Mouse (Mus musculus): ENCODE results near the gene Zfp708. TPM values are rescaled to one million over a fixed set of nuclear protein-coding genes. Genes with fewer than 3 reads are reported as not detected.

The Zfp708 gene
- polyA plus RNA-seq (2017; shearing (Covaris generic)), result 5.9 TPM

GRCm38 (mm10) chr13:67097876-67098275 lies at the start of gene Zfp708:
TSS of gene Zfp708 (minus strand) at chr13:67097976.

DNA sequence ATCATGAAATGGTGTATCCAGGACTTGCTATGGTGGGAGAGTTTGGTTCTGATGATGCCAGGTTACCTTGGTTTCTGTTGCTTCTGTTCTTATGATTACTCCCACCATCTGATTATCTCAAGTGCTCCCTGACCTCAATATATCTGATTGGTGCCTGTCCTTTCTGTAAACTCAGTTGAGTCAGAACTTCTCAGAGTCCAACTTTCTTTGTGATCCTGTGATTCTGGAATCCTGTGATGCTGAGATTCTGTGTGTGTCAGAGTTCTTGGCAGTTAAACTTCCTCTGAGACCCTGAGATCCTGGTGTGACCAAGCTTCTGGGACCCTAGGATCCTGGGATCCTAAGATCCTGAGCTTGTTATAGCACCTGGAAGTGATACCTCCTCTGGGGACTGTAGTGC lies 23.6 kb upstream of the Zfp708 start, which contains the start of gene Zfp759:
Zfp759 (plus strand) TSS at position 301 of the 400 bp plus-strand sequence.

GRCm38 (mm10) chr13:67116163-67116562 lies 18.4 kb upstream of the Zfp708 start, which contains the start of gene Rslcan18:
TSS of gene Rslcan18 (minus strand) at chr13:67116263.

GRCm38 (mm10) chr13:67108194-67108820 lies 10.5 kb upstream of the Zfp708 start, which contains the start of gene Gm28557:
TSS of gene Gm28557 (minus strand) at chr13:67108604.

DNA sequence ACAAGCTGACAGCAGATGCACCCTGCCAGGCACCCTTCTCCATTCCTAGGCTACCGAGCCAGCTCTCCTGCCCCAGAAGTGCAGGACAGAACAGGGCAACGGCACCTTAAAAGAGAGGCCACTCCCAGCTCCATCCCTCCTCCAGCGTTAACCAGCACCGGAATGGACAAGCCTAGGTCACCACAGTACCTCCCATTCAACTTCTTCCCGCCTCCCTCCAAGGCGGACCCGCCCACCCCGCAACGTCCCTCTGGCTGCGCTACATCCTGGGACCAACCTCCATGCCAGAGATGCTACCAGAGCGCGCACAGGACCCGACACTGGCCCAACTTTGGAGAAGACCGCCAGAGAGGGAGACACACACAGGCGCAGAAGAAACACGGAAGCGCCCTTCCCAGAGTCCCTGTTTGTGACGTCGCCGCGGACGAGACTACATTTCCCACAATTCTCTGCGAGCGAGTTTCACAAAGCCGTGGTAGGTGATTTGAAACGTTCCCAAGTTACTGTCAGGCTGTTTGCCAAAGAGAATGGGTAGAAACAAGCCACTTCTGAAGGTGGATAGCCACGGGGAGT lies 36.9 kb downstream of the Zfp708 start, which contains the start of gene Zfp712:
Zfp712 (minus strand) TSS at position 385 of the 573 bp plus-strand sequence.

Other genes starting within 250 kb of the Zfp708 start
- 2.8 TPM for gene Gm10767, start 193.1 kb downstream of the Zfp708 start, polyA plus RNA-seq (2017; shearing (Covaris generic))
- 9.9 TPM for gene Zfp712, start 36.8 kb downstream of the Zfp708 start, polyA plus RNA-seq (2017; shearing (Covaris generic))
- 5.3 TPM for gene Gm28557, start 10.6 kb upstream of the Zfp708 start, polyA plus RNA-seq (2017; shearing (Covaris generic))
- gene Rslcan18, start 18.3 kb upstream of the Zfp708 start, polyA plus RNA-seq (2017; shearing (Covaris generic)), result 0.71 TPM
- gene Zfp759, start 23.7 kb upstream of the Zfp708 start, polyA plus RNA-seq (2017; shearing (Covaris generic)), result 2.9 TPM
- 17.9 TPM for gene Rsl1, start 75.2 kb upstream of the Zfp708 start, polyA plus RNA-seq (2017; shearing (Covaris generic))
- 7.4 TPM for gene Zfp455, start 96.5 kb upstream of the Zfp708 start, polyA plus RNA-seq (2017; shearing (Covaris generic))
- 3.5 TPM for gene Zfp458, start 180.5 kb upstream of the Zfp708 start, polyA plus RNA-seq (2017; shearing (Covaris generic))
- 0.38 TPM for gene Zfp457, start 208.5 kb upstream of the Zfp708 start, polyA plus RNA-seq (2017; shearing (Covaris generic))
- gene Zfp595, start 234.6 kb upstream of the Zfp708 start, polyA plus RNA-seq (2017; shearing (Covaris generic)), result 7.6 TPM

Measured in inflammation-experienced regulatory T-cells, adult 16 weeks (primary cell).